Mouse (Mus musculus) forebrain, embryonic 11.5 days (tissue): Measurements from ENCODE around the gene Spx. TPM values are rescaled to one million over a fixed set of nuclear protein-coding genes. Genes with fewer than 3 reads are reported as not detected.

Source experiments
- ATAC-seq: fragments of 200-750 bp; cut with Nextera tagmentation; replicated peaks from 2 replicates; pipeline ENCODE4 v1.8.0; 2017; ENCODE audit warnings: moderate TSS enrichment; ENCODE audit not compliant: low FRiP score
- DNase-seq: peaks from one replicate; pipeline ENCODE4 v3.0.0-alpha.2; 2017; ENCODE audit warnings: low spot score
- H3K27ac ChIP-seq: fragments of 300-500 bp; sonication (generic); 2 replicates; pipeline ENCODE4 v1.5.1; 2014; ENCODE audit warnings: low read depth, low read length
- H3K27me3 ChIP-seq: fragments of 300-500 bp; sonication (generic); 2 replicates; pipeline ENCODE4 v1.6.1; 2014; ENCODE audit warnings: mild to moderate bottlenecking, low read length, mixed read lengths; ENCODE audit not compliant: control insufficient read depth, insufficient read depth
- H3K36me3 ChIP-seq: fragments of 300-500 bp; sonication (generic); 2 replicates; pipeline ENCODE4 v1.6.1; 2014; ENCODE audit warnings: mild to moderate bottlenecking, low read length, moderate library complexity, mixed read lengths; ENCODE audit not compliant: control insufficient read depth, insufficient read depth
- H3K4me1 ChIP-seq: fragments of 300-500 bp; sonication (generic); replicated peaks from 2 replicates; pipeline ENCODE4 v1.6.1; 2014; ENCODE audit warnings: low read length, mixed read lengths; ENCODE audit not compliant: control insufficient read depth, insufficient read depth
- H3K4me2 ChIP-seq: fragments of 300-500 bp; sonication (generic); 2 replicates; pipeline ENCODE4 v1.6.1; 2014; ENCODE audit warnings: low read depth, mild to moderate bottlenecking, low read length, moderate library complexity, mixed read lengths; ENCODE audit not compliant: severe bottlenecking
- H3K4me3 ChIP-seq: fragments of 300-500 bp; sonication (generic); 2 replicates; pipeline ENCODE4 v1.5.1; 2014; ENCODE audit warnings: low read depth, low read length
- H3K9ac ChIP-seq: fragments of 300-500 bp; sonication (generic); 2 replicates; pipeline ENCODE4 v1.6.1; 2014; ENCODE audit warnings: low read length
- H3K9me3 ChIP-seq: fragments of 300-500 bp; sonication (generic); 2 replicates; pipeline ENCODE4 v1.6.1; 2016; ENCODE audit warnings: low read length, mixed read lengths; ENCODE audit not compliant: control insufficient read depth
- WGBS: fragments of 180-500 bp; shearing (Covaris S2); extraction: QIAGEN DNeasy Blood & Tissue Kit; methylation state at CpG from one replicate; pipeline ENCODE4 v1.1.7; 2014; 5-methylcytosine and 5-hydroxymethylcytosine counted together
- polyA plus RNA-seq: library from polyadenylated mRNA; unstranded; fragments of >200 nt; fragmentation: Nextera tagmentation; extraction: Ambion mirVana; gene quantifications from 2 replicates; pipeline ENCODE4 v1.2.1, GENCODE M21; 2014

Spx gene
- polyA plus RNA-seq, 1 experiment from 2014 or later, result 1.3 TPM

- WGBS, result 94% methylated on average over 6 of the region's 6 CpGs
- H3K36me3 ChIP-seq, result no peaks in the 10 kb centered on the region; the same call in 1 of the 2 replicates
Measured at GRCm38 (mm10) chr6:142395756-142396155, 17.5 kb upstream of the Spx start.

GRCm38 (mm10) chr6:142411140-142411539 lies 2.1 kb upstream of the Spx start:
- 7% methylated on average over 1 of the region's 1 CpGs for WGBS
- ATAC-seq (0 out of 2 replicates have a peak, but pooled peaks have one; percentile 15), DNase-seq (no peak)
- H3K9me3 ChIP-seq, result no peaks in the 10 kb centered on the region
- H3K27ac ChIP-seq, result no peak overlapping the region
- no peaks in the 10 kb centered on the region for H3K36me3 ChIP-seq
- H3K4me3 ChIP-seq, result no peak overlapping the region
- H3K4me1 ChIP-seq, result peaks cover 2% of the 10 kb centered on the region; the same call in 1 of the 2 replicates
- H3K4me2 ChIP-seq, result no peak overlapping the region
- peaks cover 14% of the 10 kb centered on the region for H3K27me3 ChIP-seq
- no peak overlapping the region for H3K9ac ChIP-seq

More at GRCm38 (mm10) chr6:142395756-142396155, 17.5 kb upstream of the Spx start:
- H3K9me3 ChIP-seq, result no peaks in the 10 kb centered on the region
- H3K27ac ChIP-seq, result no peak overlapping the region
- no peak overlapping the region for H3K4me3 ChIP-seq
- no peak overlapping the region for H3K9ac ChIP-seq
- no peak for DNase-seq
- no peaks in the 10 kb centered on the region for H3K4me1 ChIP-seq
- no peaks in the 10 kb centered on the region for H3K27me3 ChIP-seq
- ATAC-seq, result no peak
- no peak overlapping the region for H3K4me2 ChIP-seq

GRCm38 (mm10) chr6:142413845-142414244 lies 604 bp downstream of the Spx start:
- Histone ChIP-seq H3K9me3 (no peaks in the 10 kb centered on the region), H3K36me3 (no peaks in the 10 kb centered on the region), H3K9ac (no peak overlapping the region), H3K4me1 (peaks cover 2% of the 10 kb centered on the region; the same call in 1 of the 2 replicates), H3K27me3 (peaks cover 14% of the 10 kb centered on the region), H3K27ac (no peak overlapping the region), H3K4me2 (no peak overlapping the region), H3K4me3 (no peak overlapping the region)
- DNase-seq (no peak), ATAC-seq (0 out of 2 replicates have a peak, but pooled peaks have one; percentile 32)
- 14% methylated on average over 12 of the region's 12 CpGs for WGBS

GRCm38 (mm10) chr6:142414597-142414996 lies 1.4 kb downstream of the Spx start:
- H3K9ac ChIP-seq, result peak overlapping the region; percentile 43; the same call in 1 of the 2 replicates
- WGBS, result under 1% methylated on average over 23 of the region's 24 CpGs
- H3K36me3 ChIP-seq, result no peaks in the 10 kb centered on the region

GRCm38 (mm10) chr6:142424976-142425375 lies 11.7 kb downstream of the Spx start:
- H3K27me3 ChIP-seq, result no peaks in the 10 kb centered on the region
- ATAC-seq (no peak), DNase-seq (no peak)
- H3K4me3 ChIP-seq, result no peak overlapping the region
- no peaks in the 10 kb centered on the region for H3K4me1 ChIP-seq
- H3K36me3 ChIP-seq, result no peaks in the 10 kb centered on the region
- no peaks in the 10 kb centered on the region for H3K9me3 ChIP-seq
- no peak overlapping the region for H3K27ac ChIP-seq
- H3K9ac ChIP-seq, result no peak overlapping the region
- no peak overlapping the region for H3K4me2 ChIP-seq
- 81% methylated on average over 7 of the region's 7 CpGs for WGBS

More at GRCm38 (mm10) chr6:142414597-142414996, 1.4 kb downstream of the Spx start:
- ATAC-seq, result peak; percentile 34
- DNase-seq, result peak; percentile 66
- Histone ChIP-seq H3K9me3 (no peaks in the 10 kb centered on the region), H3K4me2 (peak overlapping the region; percentile 58), H3K4me3 (peak overlapping the region; percentile 29), H3K27me3 (peaks cover 14% of the 10 kb centered on the region), H3K4me1 (peaks cover 2% of the 10 kb centered on the region; the same call in 1 of the 2 replicates), H3K27ac (no peak overlapping the region)

- Histone ChIP-seq H3K4me3 (no peak overlapping the region), H3K9ac (no peak overlapping the region), H3K27me3 (no peaks in the 10 kb centered on the region), H3K9me3 (no peaks in the 10 kb centered on the region), H3K27ac (no peak overlapping the region), H3K36me3 (no peaks in the 10 kb centered on the region), H3K4me1 (no peaks in the 10 kb centered on the region), H3K4me2 (no peak overlapping the region)
- ATAC-seq (no peak), DNase-seq (no peak)
Measured at GRCm38 (mm10) chr6:142429072-142429471, 15.8 kb downstream of the Spx start.

- Histone ChIP-seq H3K27me3 (no peaks in the 10 kb centered on the region), H3K9ac (no peak overlapping the region), H3K9me3 (no peaks in the 10 kb centered on the region), H3K27ac (no peak overlapping the region), H3K4me3 (no peak overlapping the region), H3K4me2 (no peak overlapping the region), H3K4me1 (no peaks in the 10 kb centered on the region), H3K36me3 (no peaks in the 10 kb centered on the region)
- WGBS, result 86% methylated on average over 12 of the region's 12 CpGs
- DNase-seq (no peak), ATAC-seq (no peak)
Measured at GRCm38 (mm10) chr6:142451381-142451780, 38.1 kb downstream of the Spx start.

GRCm38 (mm10) chr6:142453311-142453710 lies 40.1 kb downstream of the Spx start:
- Histone ChIP-seq H3K9ac (no peak overlapping the region), H3K27me3 (no peaks in the 10 kb centered on the region), H3K4me1 (0 out of 2 replicates have a peak, but pooled peaks cover 3% of the 10 kb centered on the region), H3K9me3 (no peaks in the 10 kb centered on the region), H3K36me3 (no peaks in the 10 kb centered on the region), H3K4me3 (no peak overlapping the region), H3K4me2 (no peak overlapping the region), H3K27ac (no peak overlapping the region)
- WGBS, result 86% methylated on average over 2 of the region's 2 CpGs
- ATAC-seq (no peak), DNase-seq (no peak)

GRCm38 (mm10) chr6:142455314-142455996 lies 42.2 kb downstream of the Spx start:
- no peaks in the 10 kb centered on the region for H3K9me3 ChIP-seq
- no peaks in the 10 kb centered on the region for H3K36me3 ChIP-seq
- DNase-seq (no peak), ATAC-seq (0 out of 2 replicates have a peak, but pooled peaks have one; percentile 51)
- no peak overlapping the region for H3K27ac ChIP-seq
- no peak overlapping the region for H3K4me3 ChIP-seq
- no peaks in the 10 kb centered on the region for H3K27me3 ChIP-seq
- WGBS, result 63% methylated on average over 7 of the region's 7 CpGs
- no peak overlapping the region for H3K9ac ChIP-seq
- 0 out of 2 replicates have a peak, but pooled peaks cover 3% of the 10 kb centered on the region for H3K4me1 ChIP-seq
- H3K4me2 ChIP-seq, result no peak overlapping the region
